Mouse (Mus musculus): Measurements from ENCODE around the gene Jakmip3.

DNA sequence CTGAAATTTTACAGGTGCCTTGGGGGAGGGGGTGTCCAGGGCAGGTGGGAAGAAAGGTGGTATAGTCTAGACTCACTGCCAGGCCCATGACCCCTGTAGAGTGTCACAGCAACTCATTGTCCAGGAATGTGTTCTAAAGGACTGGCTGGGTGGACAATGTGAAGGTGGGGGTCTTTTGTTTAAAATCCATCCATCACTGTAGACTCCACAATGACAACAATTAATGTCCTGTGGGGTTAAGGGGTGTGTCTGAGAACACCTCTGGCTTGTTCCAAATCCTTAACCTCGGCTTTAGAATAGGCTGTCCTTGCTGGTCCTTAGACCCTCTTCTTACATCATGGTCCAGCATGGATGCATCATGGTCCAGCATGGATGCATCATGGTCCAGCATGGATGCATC is 143.8 kb downstream of the Jakmip3 start:
- TF ChIP-seq EP300 (IDR thresholded peaks at IDR 0.05; ENCODE audit: low read depth): no peak
- TF ChIP-seq CTCF (IDR thresholded peaks at IDR 0.05; ENCODE audit: low read depth): no peak

All from liver, embryonic 14.5 days (tissue).